Mouse (Mus musculus) bone marrow, adult 2 months (tissue): ENCODE results near the gene Slc25a3.

Experiments
- CTCF ChIP-seq: fragments of 200-500 bp; IDR thresholded peaks from 2 replicates; pipeline ENCODE4 v1.5.1; 2011; ENCODE audit warnings: low read length, control low read depth; ENCODE audit not compliant: control insufficient read depth, insufficient read depth
- POLR2A ChIP-seq: fragments of 200-500 bp; IDR thresholded peaks from 2 replicates; pipeline ENCODE4 v1.6.1; 2011; ENCODE audit warnings: low read depth, mild to moderate bottlenecking, control low read depth, low read length, borderline replicate concordance; ENCODE audit not compliant: control insufficient read depth

GRCm38 (mm10) chr10:91172329-91173100, 48.7 kb upstream of the Slc25a3 start:
- TF ChIP-seq POLR2A (no peak), CTCF (no peak)
